Comparison of ENCODE assay signal across 10 mouse cellular contexts in the genomic region with DNA sequence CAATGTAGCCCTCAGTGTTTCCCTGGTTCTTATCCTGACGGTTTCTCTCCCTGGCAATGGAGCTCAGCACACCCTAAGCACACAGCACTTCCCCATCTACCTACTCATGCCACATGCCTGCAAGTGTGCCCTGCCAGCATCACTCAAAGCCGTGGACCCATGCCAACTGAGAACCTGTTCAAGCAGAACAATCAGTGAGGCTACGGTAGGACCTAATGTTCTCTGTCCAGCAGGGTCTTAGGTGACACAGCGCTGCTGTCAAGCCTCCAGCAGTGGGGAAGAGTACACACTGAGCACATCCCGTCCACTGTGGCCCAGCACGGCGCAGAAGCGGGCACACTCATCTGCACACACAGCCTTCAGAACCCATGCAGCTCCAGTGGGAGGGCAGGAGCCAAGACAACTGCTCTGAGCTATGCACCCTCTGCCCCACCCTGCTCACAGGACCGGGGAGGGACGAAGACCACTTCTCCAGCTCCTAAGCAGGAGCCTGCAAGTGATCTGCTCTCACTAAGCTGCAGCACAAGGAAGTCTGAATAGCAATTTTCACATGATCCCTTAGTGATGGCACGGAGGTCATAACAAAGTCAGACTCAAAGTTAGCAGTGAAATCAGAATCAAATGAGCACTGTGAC. TPM values are rescaled to one million over a fixed set of nuclear protein-coding genes. Genes with fewer than 3 reads are reported as not detected.
A peak's percentile ranks its signal among the peaks of the same experiment; 100 is the strongest.
DNase-seq lines count a peak whose midpoint lies in the region; ATAC-seq and TF ChIP-seq lines count a peak whose summit lies in the region.
"Had no signal": no experiment of that assay in that cellular context is flagged by ENCODE, and none has a peak within 500 bp of the region (broad histone marks: within the 10 kb centered on the region; RNA-seq: fewer than 3 reads in every experiment).

No protein-coding gene starts in this region.

- WGBS in forebrain, embryonic 14.5 days, result 78% methylated on average over 11 of the region's 11 CpGs
- 75% methylated on average over 11 of the region's 11 CpGs for WGBS in forebrain, embryonic 16.5 days
- 83% methylated on average over 11 of the region's 11 CpGs for WGBS in stomach, postnatal 0 days
- WGBS in midbrain, embryonic 14.5 days, result 92% methylated on average over 11 of the region's 11 CpGs

- no peaks in the 10 kb centered on the region for H3K9me3 ChIP-seq in forebrain, embryonic 14.5 days (replicated peaks; ENCODE audit: control insufficient read depth, low read length)
- H3K9me3 ChIP-seq in forebrain, embryonic 16.5 days (ENCODE audit: control insufficient read depth, low read length), result no peaks in the 10 kb centered on the region
- no peaks in the 10 kb centered on the region for H3K9me3 ChIP-seq in stomach, postnatal 0 days (ENCODE audit: control insufficient read depth, low read length)
- no peaks in the 10 kb centered on the region for H3K9me3 ChIP-seq in midbrain, embryonic 14.5 days (ENCODE audit: control insufficient read depth, low read length)
- H3K9me3 ChIP-seq: midbrain, embryonic 12.5 days; stomach, embryonic 15.5 days had no signal

- no peak overlapping the region for H3K9ac ChIP-seq in forebrain, embryonic 14.5 days (ENCODE audit: low read length)
- H3K9ac ChIP-seq in forebrain, embryonic 16.5 days (replicated peaks; ENCODE audit: low read depth, low read length), result no peak overlapping the region
- H3K9ac ChIP-seq in stomach, postnatal 0 days (ENCODE audit: low read length), result no peak overlapping the region
- no peak overlapping the region for H3K9ac ChIP-seq in midbrain, embryonic 14.5 days (replicated peaks; ENCODE audit: low read length)
- H3K9ac ChIP-seq: midbrain, embryonic 12.5 days; stomach, embryonic 15.5 days had no signal

- peak; percentile 46 for DNase-seq in forebrain, embryonic 14.5 days (ENCODE audit: low spot score)
- peak; percentile 42 for DNase-seq in testis, postnatal 14 days (ENCODE audit: low spot score)
- DNase-seq in testis, postnatal 10 days (ENCODE audit: low spot score), result no peak
- DNase-seq in kidney, postnatal 10 days, result peak; percentile 68
- peak; percentile 65 for DNase-seq in stomach, postnatal 0 days (ENCODE audit: low spot score)
- no peak for DNase-seq in thymus, adult 18-20 months
- DNase-seq in midbrain, embryonic 14.5 days, result no peak

- 0 out of 2 replicates have a peak, but pooled peaks have one; percentile 1 for TF ChIP-seq CTCF in stomach, postnatal 0 days (IDR thresholded peaks at IDR 0.05; ENCODE audit: low read depth)

- H3K36me3 ChIP-seq in forebrain, embryonic 14.5 days (ENCODE audit: control insufficient read depth, insufficient read depth, low read length), result peaks cover 71% of the 10 kb centered on the region
- H3K36me3 ChIP-seq in forebrain, embryonic 16.5 days (ENCODE audit: control insufficient read depth, insufficient read depth), result peaks cover 23% of the 10 kb centered on the region
- H3K36me3 ChIP-seq in stomach, postnatal 0 days (ENCODE audit: control insufficient read depth, insufficient read depth, low read length), result peaks cover 27% of the 10 kb centered on the region; the same call in 1 of the 2 replicates
- H3K36me3 ChIP-seq in midbrain, embryonic 14.5 days (ENCODE audit: control insufficient read depth, insufficient read depth, low read length), result peaks cover 80% of the 10 kb centered on the region

- H3K4me3 ChIP-seq in forebrain, embryonic 14.5 days (ENCODE audit: low read depth, low read length), result no peak overlapping the region
- H3K4me3 ChIP-seq in forebrain, embryonic 16.5 days (replicated peaks; ENCODE audit: low read length), result no peak overlapping the region
- no peak overlapping the region for H3K4me3 ChIP-seq in stomach, postnatal 0 days (ENCODE audit: low read depth, low read length)
- no peak overlapping the region for H3K4me3 ChIP-seq in midbrain, embryonic 14.5 days (replicated peaks; ENCODE audit: low read depth, low read length)
- H3K4me3 ChIP-seq: midbrain, embryonic 12.5 days; stomach, embryonic 15.5 days had no signal

- no peak for TF ChIP-seq EP300 in stomach, postnatal 0 days (optimal IDR thresholded peaks at IDR 0.05)

- no peaks in the 10 kb centered on the region for H3K27me3 ChIP-seq in forebrain, embryonic 14.5 days (replicated peaks; ENCODE audit: control insufficient read depth, insufficient read depth, low read length)
- no peaks in the 10 kb centered on the region for H3K27me3 ChIP-seq in forebrain, embryonic 16.5 days (replicated peaks; ENCODE audit: control insufficient read depth, insufficient read depth, low read length)
- H3K27me3 ChIP-seq in stomach, postnatal 0 days (ENCODE audit: control insufficient read depth, insufficient read depth, low read length), result no peaks in the 10 kb centered on the region
- no peaks in the 10 kb centered on the region for H3K27me3 ChIP-seq in midbrain, embryonic 14.5 days (ENCODE audit: control insufficient read depth, insufficient read depth, low read length)
- H3K27me3 ChIP-seq: midbrain, embryonic 12.5 days; stomach, embryonic 15.5 days had no signal

- H3K27ac ChIP-seq in forebrain, embryonic 14.5 days (ENCODE audit: low read depth, low read length), result no peak overlapping the region
- no peak overlapping the region for H3K27ac ChIP-seq in forebrain, embryonic 16.5 days (ENCODE audit: low read length)
- H3K27ac ChIP-seq in stomach, postnatal 0 days (replicated peaks), result no peak overlapping the region
- no peak overlapping the region for H3K27ac ChIP-seq in midbrain, embryonic 14.5 days (replicated peaks; ENCODE audit: low read depth, low read length)
- H3K27ac ChIP-seq: midbrain, embryonic 12.5 days; stomach, embryonic 15.5 days had no signal

- no peak overlapping the region for H3K4me2 ChIP-seq in forebrain, embryonic 14.5 days (ENCODE audit: low read length)
- no peak overlapping the region for H3K4me2 ChIP-seq in forebrain, embryonic 16.5 days (ENCODE audit: low read length)
- no peak overlapping the region for H3K4me2 ChIP-seq in stomach, postnatal 0 days (replicated peaks; ENCODE audit: low read depth)
- no peak overlapping the region for H3K4me2 ChIP-seq in midbrain, embryonic 14.5 days (ENCODE audit: low read length)
- H3K4me2 ChIP-seq: midbrain, embryonic 12.5 days; stomach, embryonic 15.5 days had no signal

- no peaks in the 10 kb centered on the region for H3K4me1 ChIP-seq in forebrain, embryonic 14.5 days (ENCODE audit: control insufficient read depth, insufficient read depth, low read length)
- no peaks in the 10 kb centered on the region for H3K4me1 ChIP-seq in forebrain, embryonic 16.5 days (replicated peaks; ENCODE audit: control insufficient read depth, insufficient read depth, low read length)
- no peaks in the 10 kb centered on the region for H3K4me1 ChIP-seq in stomach, postnatal 0 days (replicated peaks; ENCODE audit: control insufficient read depth, insufficient read depth)
- no peaks in the 10 kb centered on the region for H3K4me1 ChIP-seq in midbrain, embryonic 14.5 days (ENCODE audit: control insufficient read depth, insufficient read depth, low read length)
- H3K4me1 ChIP-seq: midbrain, embryonic 12.5 days; stomach, embryonic 15.5 days had no signal

- ATAC-seq in forebrain, embryonic 14.5 days, result peak; percentile 52; the same call in 1 of the 2 replicates
- ATAC-seq in forebrain, embryonic 16.5 days, result no peak
- peak; percentile 44; the same call in 1 of the 2 replicates for ATAC-seq in stomach, postnatal 0 days (ENCODE audit: low FRiP score, low TSS enrichment)
- ATAC-seq in midbrain, embryonic 14.5 days (ENCODE audit: low FRiP score, low TSS enrichment), result no peak

RNA-seq across cellular contexts. Expression of a gene that starts 46.1 kb away (rescaled TPM):
- polyA plus RNA-seq in forebrain, embryonic 14.5 days (2014; fragmentation: Nextera tagmentation; extraction: Ambion mirVana), result 64.5 and 71.3 TPM in 2 replicates
- polyA plus RNA-seq in forebrain, embryonic 16.5 days (2015; fragmentation: Nextera tagmentation; extraction: Ambion mirVana), result 91.0 and 92.3 TPM in 2 replicates
- 102 and 104 TPM in 2 replicates for polyA plus RNA-seq in stomach, postnatal 0 days (2015; fragmentation: Nextera tagmentation; extraction: Ambion mirVana)
- 81.5 and 89.0 TPM in 2 replicates for polyA plus RNA-seq in midbrain, embryonic 14.5 days (2014; fragmentation: Nextera tagmentation; extraction: Ambion mirVana)

Comparison
In these comparisons a context has a peak if more than half of its experiments do, and no peak if none do; other contexts are left out.
1. ATAC-seq: peak in forebrain, embryonic 14.5 days (single experiment) and stomach, postnatal 0 days (single experiment); none in forebrain, embryonic 16.5 days (single experiment) and midbrain, embryonic 14.5 days (single experiment).
2. DNase-seq: peak in forebrain, embryonic 14.5 days (single experiment), testis, postnatal 14 days (single experiment), kidney, postnatal 10 days (single experiment) and stomach, postnatal 0 days (single experiment); none in testis, postnatal 10 days (single experiment), thymus, adult 18-20 months (0 of 2) and midbrain, embryonic 14.5 days (single experiment).